Mouse (Mus musculus) olfactory bulb, adult 2 months (tissue): ENCODE measurements at regions not wholly inside any gene's neighbourhood (a gene's known extent, or its start where the extent isn't known, plus 50 kb on each side); places are given as distances from the start of the nearest gene placed in this dataset.

ENCODE experiments used
- CTCF ChIP-seq: fragments of 200-500 bp; IDR thresholded peaks from 2 replicates; pipeline ENCODE4 v1.5.1; 2012; ENCODE audit warnings: low read depth, mild to moderate bottlenecking, low read length, moderate library complexity; ENCODE audit not compliant: insufficient read depth
- POLR2A ChIP-seq: fragments of 200-500 bp; IDR thresholded peaks from 2 replicates; pipeline ENCODE4 v1.6.1; 2012; ENCODE audit warnings: mild to moderate bottlenecking, low read depth, low read length, moderate library complexity; ENCODE audit not compliant: insufficient read depth

GRCm38 (mm10) chr15:62273855-62274488 lies 1351.2 kb upstream of the A1bg start:
- TF ChIP-seq POLR2A: no peak
- TF ChIP-seq CTCF: no peak
